Mouse (Mus musculus): Measurements from ENCODE around the gene Hnrnpa1. TPM values are rescaled to one million over a fixed set of nuclear protein-coding genes. Genes with fewer than 3 reads are reported as not detected.

The Hnrnpa1 gene
- polyA plus RNA-seq, 1 experiment from 2014 or later, result 220 TPM

GRCm38 (mm10) chr15:103279750-103280149 lies 39.5 kb downstream of the Hnrnpa1 start:
- H3K27ac ChIP-seq (replicated peaks), result peak overlapping the region; percentile 77
- no peaks in the 10 kb centered on the region for H3K27me3 ChIP-seq
- H3K4me1 ChIP-seq (replicated peaks), result peaks cover 71% of the 10 kb centered on the region
- H3K9me3 ChIP-seq (replicated peaks), result no peaks in the 10 kb centered on the region
- no peak overlapping the region for H3K4me3 ChIP-seq (replicated peaks)
- H3K36me3 ChIP-seq (replicated peaks), result peaks cover 42% of the 10 kb centered on the region
- 37% methylated on average over 3 of the region's 3 CpGs for WGBS (ENCODE audit: insufficient replicate concordance)
- no peak overlapping the region for H3K9ac ChIP-seq
- peak overlapping the region; percentile 27; the same call in 1 of the 2 replicates for H3K4me2 ChIP-seq
- 0 out of 2 replicates have a peak, but pooled peaks have one; percentile 17 for ATAC-seq (ENCODE audit: insufficient read depth)

GRCm38 (mm10) chr15:103280817-103281464 lies 40.7 kb downstream of the Hnrnpa1 start:
- Histone ChIP-seq H3K9me3 (replicated peaks) (no peaks in the 10 kb centered on the region), H3K4me3 (replicated peaks) (no peak overlapping the region), H3K36me3 (replicated peaks) (peaks cover 53% of the 10 kb centered on the region), H3K4me1 (replicated peaks) (peaks cover 74% of the 10 kb centered on the region), H3K27me3 (no peaks in the 10 kb centered on the region), H3K9ac (no peak overlapping the region), H3K4me2 (peak overlapping the region; percentile 27; the same call in 1 of the 2 replicates), H3K27ac (replicated peaks) (peak overlapping the region; percentile 77)
- WGBS (ENCODE audit: insufficient replicate concordance), result 31% methylated on average over 3 of the region's 3 CpGs
- peak; percentile 37; the same call in 1 of the 2 replicates for ATAC-seq (ENCODE audit: insufficient read depth)

- H3K9me3 ChIP-seq (replicated peaks), result no peaks in the 10 kb centered on the region
- H3K27me3 ChIP-seq, result no peaks in the 10 kb centered on the region
- H3K9ac ChIP-seq, result peak overlapping the region; percentile 22; the same call in 1 of the 2 replicates
- H3K4me1 ChIP-seq (replicated peaks), result peaks cover 70% of the 10 kb centered on the region
- peaks cover 54% of the 10 kb centered on the region for H3K36me3 ChIP-seq (replicated peaks)
- peak overlapping the region; percentile 77 for H3K27ac ChIP-seq (replicated peaks)
- 65% methylated on average over 3 of the region's 3 CpGs for WGBS (ENCODE audit: insufficient replicate concordance)
- ATAC-seq (ENCODE audit: insufficient read depth), result peak; percentile 36; the same call in 1 of the 2 replicates
- no peak overlapping the region for H3K4me3 ChIP-seq (replicated peaks)
- H3K4me2 ChIP-seq, result 0 out of 2 replicates have a peak overlapping the region, but pooled peaks have one; percentile 27
These were observed 41.4 kb downstream of the Hnrnpa1 start for GRCm38 (mm10) chr15:103281465-103282205.

- H3K27me3 ChIP-seq, result no peaks in the 10 kb centered on the region
- H3K36me3 ChIP-seq (replicated peaks), result peaks cover 50% of the 10 kb centered on the region
- H3K4me1 ChIP-seq (replicated peaks), result peaks cover 49% of the 10 kb centered on the region
- H3K4me2 ChIP-seq, result no peak overlapping the region
- H3K27ac ChIP-seq (replicated peaks), result no peak overlapping the region; the same call in 1 of the 2 replicates
- 55% methylated on average over 3 of the region's 3 CpGs for WGBS (ENCODE audit: insufficient replicate concordance)
- H3K9ac ChIP-seq, result no peak overlapping the region
- H3K9me3 ChIP-seq (replicated peaks), result no peaks in the 10 kb centered on the region
- no peak overlapping the region for H3K4me3 ChIP-seq (replicated peaks)
- ATAC-seq (ENCODE audit: insufficient read depth), result no peak
These were observed 43.8 kb downstream of the Hnrnpa1 start for GRCm38 (mm10) chr15:103284066-103284465.

GRCm38 (mm10) chr15:103284647-103285046 lies 44.4 kb downstream of the Hnrnpa1 start:
- WGBS (ENCODE audit: insufficient replicate concordance), result 43% methylated on average over 2 of the region's 2 CpGs
- H3K27ac ChIP-seq (replicated peaks), result no peak overlapping the region; the same call in 1 of the 2 replicates
- H3K9me3 ChIP-seq (replicated peaks), result no peaks in the 10 kb centered on the region
- no peaks in the 10 kb centered on the region for H3K27me3 ChIP-seq
- no peak overlapping the region for H3K4me2 ChIP-seq
- H3K4me3 ChIP-seq (replicated peaks), result no peak overlapping the region
- peaks cover 44% of the 10 kb centered on the region for H3K4me1 ChIP-seq (replicated peaks)
- H3K9ac ChIP-seq, result no peak overlapping the region
- ATAC-seq (ENCODE audit: insufficient read depth), result no peak
- peaks cover 52% of the 10 kb centered on the region for H3K36me3 ChIP-seq (replicated peaks)

GRCm38 (mm10) chr15:103285778-103286417 lies 45.7 kb downstream of the Hnrnpa1 start:
- Histone ChIP-seq H3K9ac (no peak overlapping the region), H3K36me3 (replicated peaks) (peaks cover 63% of the 10 kb centered on the region), H3K4me1 (replicated peaks) (peaks cover 31% of the 10 kb centered on the region), H3K27me3 (no peaks in the 10 kb centered on the region), H3K4me2 (no peak overlapping the region), H3K27ac (replicated peaks) (no peak overlapping the region), H3K4me3 (replicated peaks) (no peak overlapping the region), H3K9me3 (replicated peaks) (no peaks in the 10 kb centered on the region)
- 41% methylated on average over 1 of the region's 1 CpGs for WGBS (ENCODE audit: insufficient replicate concordance)
- ATAC-seq (ENCODE audit: insufficient read depth), result no peak

GRCm38 (mm10) chr15:103289600-103289999 lies 49.4 kb downstream of the Hnrnpa1 start:
- no peak for ATAC-seq (ENCODE audit: insufficient read depth)
- Histone ChIP-seq H3K9me3 (replicated peaks) (no peaks in the 10 kb centered on the region), H3K4me2 (no peak overlapping the region), H3K4me1 (replicated peaks) (peaks cover 15% of the 10 kb centered on the region), H3K4me3 (replicated peaks) (no peak overlapping the region), H3K27me3 (no peaks in the 10 kb centered on the region), H3K27ac (replicated peaks) (no peak overlapping the region), H3K36me3 (replicated peaks) (peaks cover 85% of the 10 kb centered on the region), H3K9ac (no peak overlapping the region)
- WGBS (ENCODE audit: insufficient replicate concordance), result 76% methylated on average over 5 of the region's 5 CpGs

- Histone ChIP-seq H3K36me3 (replicated peaks) (peaks cover 86% of the 10 kb centered on the region), H3K9ac (no peak overlapping the region), H3K27me3 (no peaks in the 10 kb centered on the region), H3K4me3 (replicated peaks) (no peak overlapping the region), H3K9me3 (replicated peaks) (no peaks in the 10 kb centered on the region), H3K4me2 (no peak overlapping the region), H3K4me1 (replicated peaks) (peaks cover 7% of the 10 kb centered on the region), H3K27ac (replicated peaks) (no peak overlapping the region)
- no peak for ATAC-seq (ENCODE audit: insufficient read depth)
- 77% methylated on average over 6 of the region's 6 CpGs for WGBS (ENCODE audit: insufficient replicate concordance)
These were observed 50.2 kb downstream of the Hnrnpa1 start for GRCm38 (mm10) chr15:103290417-103290816.

- Histone ChIP-seq H3K4me3 (replicated peaks) (no peak overlapping the region), H3K27ac (replicated peaks) (no peak overlapping the region), H3K4me2 (no peak overlapping the region), H3K9ac (no peak overlapping the region), H3K36me3 (replicated peaks) (peaks cover 86% of the 10 kb centered on the region), H3K27me3 (no peaks in the 10 kb centered on the region), H3K4me1 (replicated peaks) (peaks cover 2% of the 10 kb centered on the region), H3K9me3 (replicated peaks) (no peaks in the 10 kb centered on the region)
- no peak for ATAC-seq (ENCODE audit: insufficient read depth)
- 91% methylated on average over 9 of the region's 9 CpGs for WGBS (ENCODE audit: insufficient replicate concordance)
These were observed 50.6 kb downstream of the Hnrnpa1 start for GRCm38 (mm10) chr15:103290843-103291242.

- ATAC-seq (ENCODE audit: insufficient read depth), result no peak
- Histone ChIP-seq H3K36me3 (replicated peaks) (peaks cover 90% of the 10 kb centered on the region), H3K4me1 (replicated peaks) (no peaks in the 10 kb centered on the region), H3K9me3 (replicated peaks) (no peaks in the 10 kb centered on the region), H3K9ac (no peak overlapping the region), H3K4me3 (replicated peaks) (no peak overlapping the region), H3K27ac (replicated peaks) (no peak overlapping the region), H3K4me2 (no peak overlapping the region), H3K27me3 (no peaks in the 10 kb centered on the region)
- WGBS (ENCODE audit: insufficient replicate concordance), result 90% methylated on average over 4 of the region's 4 CpGs
These were observed 52.6 kb downstream of the Hnrnpa1 start for GRCm38 (mm10) chr15:103292673-103293345.
